Mouse (Mus musculus) erythroid progenitor cell, adult 5-6 weeks (primary cell): ENCODE measurements around the gene Trak1. TPM values are rescaled to one million over a fixed set of nuclear protein-coding genes. Genes with fewer than 3 reads are reported as not detected.

Experiments used
- ATAC-seq: replicated peaks from 2 replicates; pipeline ENCODE4 v1.8.0; 2016; ENCODE audit warnings: moderate number of reproducible peaks, mild to moderate bottlenecking, moderate TSS enrichment, inconsistent platforms; ENCODE audit not compliant: poor library complexity, low FRiP score, severe bottlenecking
- total RNA-seq, 2 experiments: library from RNA; stranded (forward) in 1 of 2; stranded (reverse) in 1 of 2; fragments of 150-400 nt in 1 of 2; fragments of 186-747, 209-891 nt in 1 of 2; gene quantifications; 2 replicates each; pipeline versions ENCODE4 v1.2.3 to v1.2.4; 2015 to 2017; ENCODE audit warnings: low replicate concordance in 2 of 2

Trak1 gene
- total RNA-seq, 2 experiments from 2014 or later, result 5.8 to 13.4 TPM

DNA sequence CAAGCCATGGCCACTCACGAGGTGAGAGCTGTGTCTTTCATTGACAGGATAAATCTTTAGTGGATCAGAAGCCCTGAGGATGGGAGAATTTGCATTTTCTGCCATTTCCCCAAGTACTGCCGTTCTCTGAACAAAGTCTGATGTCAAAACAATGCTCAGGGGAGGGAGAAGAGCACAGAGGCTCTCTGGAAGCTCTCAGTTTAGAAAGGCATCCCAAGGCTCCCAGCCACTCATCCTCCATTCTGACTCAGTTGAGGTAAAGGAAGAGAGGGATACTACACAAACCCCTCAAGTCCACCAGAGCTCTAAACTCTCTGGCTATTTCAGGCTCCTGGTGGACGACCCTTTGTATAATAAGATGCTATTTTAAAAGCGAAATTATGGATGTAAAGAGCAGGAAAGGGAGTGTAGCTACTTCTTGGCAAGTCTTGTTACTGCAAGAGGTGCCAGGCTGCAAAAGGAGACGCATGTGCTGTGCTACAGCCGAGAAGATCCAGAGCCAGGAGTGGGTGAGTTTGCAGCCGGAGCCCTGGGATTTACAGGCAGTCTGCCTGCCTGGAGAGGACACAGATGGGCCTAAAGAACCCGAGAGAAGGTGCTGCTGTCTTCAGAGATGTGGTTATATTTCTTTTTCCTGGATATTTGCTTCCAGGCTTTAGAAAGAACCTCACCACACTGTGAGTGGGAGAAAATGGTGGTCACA lies 209.3 kb downstream of the Trak1 start:
- ATAC-seq, result no peak; the same call in 1 of the 2 replicates

DNA sequence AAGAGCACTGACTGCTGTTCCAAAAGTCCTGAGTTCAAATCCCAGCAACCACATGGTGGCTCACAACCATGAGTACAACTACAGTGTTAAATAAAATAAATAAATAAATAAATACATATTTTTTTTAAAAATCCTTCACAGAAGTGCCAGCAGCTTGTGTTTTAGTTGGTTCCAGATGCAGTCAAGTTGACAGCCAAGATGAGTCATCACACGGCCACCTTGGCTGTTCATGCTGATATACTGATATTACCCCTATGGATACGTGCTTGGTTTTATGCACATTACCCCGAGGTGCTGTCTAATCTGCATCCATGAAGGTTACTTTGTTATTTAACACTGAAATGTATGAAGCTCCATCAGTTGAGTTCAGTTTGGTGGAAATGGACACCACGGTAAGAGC lies 214.6 kb downstream of the Trak1 start:
- no peak for ATAC-seq

DNA sequence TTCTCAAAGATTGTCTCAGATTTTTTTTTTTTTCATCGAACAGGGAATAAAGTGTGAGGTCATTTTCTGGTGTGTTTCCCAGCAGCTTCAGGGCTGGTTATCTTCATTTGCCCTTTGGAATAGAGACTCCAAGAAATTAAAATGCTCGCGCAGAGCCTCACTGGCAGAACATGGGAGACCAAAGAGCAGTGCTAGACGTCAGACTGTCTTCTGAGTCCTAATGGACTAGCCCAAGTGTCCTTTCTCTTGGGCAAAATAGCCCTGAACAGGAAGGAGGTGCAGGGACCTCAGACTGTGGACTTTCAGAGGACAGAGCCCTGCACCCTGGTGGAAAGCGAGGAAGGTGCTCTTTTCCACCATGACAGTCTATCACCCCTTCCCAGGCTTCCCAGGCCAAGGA lies 217.2 kb downstream of the Trak1 start:
- ATAC-seq, result no peak

DNA sequence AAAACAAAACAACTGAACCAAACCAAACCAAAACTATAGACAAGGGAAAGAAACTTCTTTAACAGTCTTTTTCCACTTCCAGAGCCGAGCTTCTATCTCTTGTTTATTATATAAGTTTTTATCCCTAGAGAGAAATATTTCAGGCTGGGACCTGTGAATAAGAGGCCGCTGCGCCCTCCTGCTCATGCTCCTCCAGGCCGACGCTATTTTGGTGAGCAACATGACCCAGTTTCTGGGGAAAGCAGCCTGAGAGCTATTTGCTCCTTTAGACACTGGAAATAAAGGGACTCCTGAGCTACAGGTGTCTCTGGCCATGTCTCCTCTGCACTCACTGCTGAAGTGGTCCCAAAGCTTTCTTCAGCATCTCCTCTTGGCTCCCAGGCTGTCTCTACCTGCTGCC lies 222.7 kb downstream of the Trak1 start:
- no peak for ATAC-seq

Other genes with a start within 250 kb of the Trak1 start
- gene Ulk4, start 20.3 kb upstream of the Trak1 start, total RNA-seq (2015; ENCODE audit: low replicate concordance), result 2.5 TPM in 1 of 2 replicates, not detected in the other
- gene Ulk4, start 20.3 kb upstream of the Trak1 start, total RNA-seq (2017; ENCODE audit: low replicate concordance), result 3.1 TPM in 1 of 2 replicates, not detected in the other
- gene Cck, start 198.2 kb downstream of the Trak1 start, total RNA-seq (2015; ENCODE audit: low replicate concordance), result not detected in 2 replicates
- not detected in 2 replicates for gene Cck, start 198.2 kb downstream of the Trak1 start, total RNA-seq (2017; ENCODE audit: low replicate concordance)